Mouse (Mus musculus) A20 (cell line): ENCODE data around the gene Wiz.

ENCODE experiments used
- DNase-seq: peaks from one replicate; pipeline ENCODE4 v3.0.0-alpha.2; 2011; ENCODE audit warnings: low read depth, low spot score

Gene Wiz

DNA sequence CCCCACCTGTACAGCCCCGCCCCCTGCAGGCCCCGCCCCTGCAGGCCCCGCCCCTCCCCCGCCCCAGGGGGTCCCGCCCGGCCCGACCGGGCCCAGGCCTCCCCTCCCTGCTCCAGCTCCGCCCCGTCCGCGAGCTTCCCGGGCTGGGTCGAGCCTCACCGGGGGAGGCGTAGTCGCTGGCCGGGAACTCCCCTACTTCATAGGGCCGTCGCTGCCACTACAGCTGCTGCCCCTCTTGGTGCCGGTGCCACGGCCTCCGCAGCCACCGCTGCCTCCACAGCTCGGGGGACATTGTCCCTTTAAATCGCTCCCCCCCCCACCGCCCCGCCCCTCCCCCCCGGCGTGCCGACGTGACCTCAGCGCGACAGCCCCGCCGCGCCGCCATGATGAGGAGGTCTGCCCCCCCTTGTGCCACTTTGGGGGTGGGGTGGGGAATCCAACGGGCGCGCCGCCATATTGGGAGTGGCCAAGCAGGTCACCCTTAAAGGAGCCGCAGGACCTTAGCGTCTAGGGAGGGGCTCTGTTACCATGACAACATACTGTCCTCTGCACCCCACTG lies at the start of gene Wiz:
TSS of gene Wiz (minus strand) at position 339 of the 559 bp plus-strand sequence.
- DNase-seq, result peak; percentile 92

DNA sequence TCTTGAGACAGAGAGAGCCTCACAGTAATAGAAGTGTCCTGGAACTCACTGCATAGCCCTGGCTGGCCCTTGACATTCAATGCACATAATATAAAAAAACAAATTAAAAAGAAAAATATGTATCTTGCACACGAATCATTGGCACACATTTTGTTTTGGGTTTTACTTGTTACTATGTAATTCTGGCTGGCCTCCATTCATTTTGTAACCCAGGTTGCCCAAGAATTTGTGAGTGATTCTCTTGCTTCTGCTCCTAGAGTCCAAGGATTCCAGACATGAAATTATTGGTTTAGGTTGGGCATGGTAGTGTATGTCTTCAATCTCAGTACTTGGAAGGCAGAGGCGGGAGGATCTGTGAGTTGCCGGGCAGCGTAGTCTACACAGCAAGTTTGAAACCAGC lies 47.9 kb upstream of the Wiz start:
- no peak for DNase-seq

DNA sequence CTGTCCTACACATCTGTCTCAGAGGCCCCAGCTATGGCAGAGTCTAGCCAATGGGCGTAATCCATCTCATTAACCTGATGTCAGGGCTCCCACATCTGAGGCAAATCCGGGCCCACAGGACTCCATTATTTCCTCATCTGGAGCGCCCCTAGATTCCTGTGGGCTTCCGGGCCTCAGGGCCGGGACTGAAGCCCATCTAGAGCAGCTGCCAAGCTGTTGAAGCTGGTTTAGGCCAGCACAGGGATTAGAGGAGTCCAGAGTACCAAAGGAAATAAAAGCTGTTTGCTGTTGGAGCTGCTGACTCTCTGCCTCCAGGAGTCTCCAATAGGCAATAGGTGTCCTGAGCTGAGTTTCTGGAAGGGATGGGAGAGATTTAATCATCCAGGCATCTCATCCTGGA lies 45.9 kb upstream of the Wiz start:
- no peak for DNase-seq

DNA sequence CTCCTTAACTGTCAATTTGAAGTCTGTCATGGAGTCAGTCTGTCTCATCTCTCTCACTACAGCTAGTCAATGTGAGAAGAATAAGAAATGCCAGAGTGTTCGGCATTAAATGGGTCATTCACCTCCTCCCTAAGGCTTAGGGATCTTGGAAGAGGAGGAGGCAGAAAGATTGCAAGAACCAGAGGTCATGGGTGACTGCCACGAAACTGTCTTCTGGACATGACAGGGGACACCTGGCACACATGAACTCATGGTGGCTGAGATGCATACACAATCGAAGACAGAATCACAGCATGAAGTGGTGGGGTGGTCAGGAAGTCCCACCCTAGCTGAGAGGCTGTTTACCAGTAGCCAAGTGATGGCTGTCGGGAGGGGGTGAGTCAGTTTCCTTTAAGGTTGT lies 45.1 kb upstream of the Wiz start:
- DNase-seq, result no peak

DNA sequence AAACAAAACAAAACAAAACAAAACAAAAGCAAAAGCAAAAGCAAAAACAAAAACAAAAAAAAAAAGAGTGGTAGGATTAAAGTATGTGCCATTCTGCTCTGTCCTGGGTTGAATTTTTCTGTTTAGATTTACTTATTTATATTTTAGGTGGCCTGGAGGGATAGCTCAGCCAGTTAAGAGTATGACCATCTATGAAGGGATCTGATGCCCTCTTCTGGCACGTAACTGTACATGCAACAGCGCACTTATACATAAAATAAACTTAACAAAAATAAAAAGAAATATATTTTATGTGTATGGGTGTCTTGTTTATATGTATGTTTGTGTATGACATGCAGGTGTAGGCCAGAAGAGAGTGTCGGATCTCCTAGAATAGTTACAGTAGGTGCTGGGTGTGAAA lies 42.7 kb upstream of the Wiz start:
- peak; percentile 64 for DNase-seq

DNA sequence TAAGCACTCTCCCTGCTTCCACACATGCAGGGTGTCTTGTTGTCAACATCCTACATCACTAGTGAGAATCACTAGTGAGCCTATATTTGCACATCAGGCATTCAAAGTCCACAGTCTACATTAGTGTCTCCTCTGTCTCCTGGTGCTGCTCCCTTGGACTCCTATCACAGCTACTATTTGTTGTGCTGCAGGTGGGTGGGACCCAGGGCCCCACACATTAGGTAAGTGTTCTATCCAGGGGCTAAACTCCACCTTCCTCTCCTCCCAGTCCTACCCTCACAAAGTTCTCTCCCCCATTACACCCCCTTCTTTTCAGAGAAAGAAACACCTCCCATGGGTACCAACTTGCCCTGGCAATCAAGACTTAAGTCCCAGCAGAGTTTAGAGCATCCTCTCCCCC lies 37.4 kb upstream of the Wiz start:
- no peak for DNase-seq

DNA sequence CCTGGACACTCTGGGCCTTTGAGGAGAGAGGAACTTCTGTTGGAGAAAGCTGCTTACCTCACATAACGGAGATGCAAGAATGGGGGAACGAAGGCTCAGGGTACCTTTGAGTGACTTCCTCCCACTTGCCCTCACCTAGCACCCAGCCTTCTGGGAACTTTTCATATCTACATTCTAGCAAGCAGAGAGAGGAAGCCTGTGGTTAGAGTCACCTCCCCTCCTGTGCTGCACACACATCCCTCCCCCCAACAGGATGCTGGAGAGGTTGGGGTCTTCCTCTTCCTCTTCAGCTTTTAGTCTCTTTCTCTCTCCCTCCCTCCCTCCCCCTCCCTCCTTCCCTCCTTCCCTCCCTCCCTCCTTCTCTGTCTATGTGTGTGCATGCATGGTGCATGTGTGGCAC lies 34.8 kb upstream of the Wiz start, which contains the start of gene Pglyrp2:
TSS of gene Pglyrp2 (minus strand) at position 134 of the 400 bp plus-strand sequence.
- DNase-seq, result peak; percentile 14

DNA sequence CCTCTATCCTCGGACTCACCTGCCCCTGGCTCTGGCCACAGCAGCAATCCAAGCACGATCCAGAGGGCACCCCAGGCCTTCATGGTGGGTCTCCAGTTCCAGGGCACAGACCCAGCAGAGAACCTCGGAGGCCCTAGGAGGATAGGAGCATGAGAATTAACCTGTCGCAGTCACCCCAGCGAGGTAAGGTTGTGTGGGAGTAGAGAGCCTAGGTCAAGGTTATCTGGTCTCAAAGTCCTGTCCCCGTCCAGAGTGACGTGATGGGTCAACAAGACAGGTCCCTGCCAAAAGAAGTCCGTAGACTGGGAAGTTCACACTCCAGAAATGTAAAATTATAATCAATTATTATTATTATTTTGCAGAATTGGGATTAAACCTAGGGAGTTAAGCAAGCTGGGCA lies 31.5 kb upstream of the Wiz start:
- no peak for DNase-seq

DNA sequence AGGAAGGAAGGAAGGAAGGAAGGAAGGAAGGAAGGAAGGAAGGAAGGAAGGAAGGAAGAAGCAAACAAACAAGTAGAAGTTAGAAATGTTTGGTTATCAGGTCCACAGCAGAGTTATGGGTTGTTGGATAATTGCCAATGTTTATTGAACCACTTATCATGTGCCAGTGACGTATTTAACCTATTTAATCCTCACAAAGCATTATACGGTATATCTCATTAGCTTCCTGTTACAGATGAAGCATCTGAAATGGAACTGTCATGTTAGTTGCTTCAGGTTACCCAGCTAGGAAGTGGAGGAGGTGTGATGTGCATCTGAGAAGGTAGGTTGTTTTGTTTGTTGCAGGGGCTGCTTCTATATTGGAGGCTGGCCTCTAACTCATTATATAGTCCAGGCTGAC lies 30.8 kb upstream of the Wiz start:
- DNase-seq, result no peak

DNA sequence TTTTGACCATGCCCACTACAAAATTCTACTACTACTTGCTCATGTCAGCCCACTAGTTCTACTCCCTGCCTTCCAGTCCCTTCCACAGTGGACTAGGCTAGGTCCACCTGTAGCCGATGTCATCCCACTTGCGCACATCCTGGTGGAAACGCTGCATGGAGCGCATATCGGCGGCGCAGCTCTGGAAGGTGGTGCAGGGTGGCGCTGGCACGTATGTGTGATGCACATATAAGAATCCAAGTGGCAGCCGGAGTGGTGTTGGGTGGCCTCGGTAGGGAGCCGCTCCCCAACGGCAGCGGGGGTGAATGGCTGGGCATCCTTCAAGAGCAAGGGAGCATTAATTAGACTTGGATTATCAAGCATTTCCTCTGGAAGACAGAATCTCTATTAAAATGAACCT lies 27.5 kb upstream of the Wiz start:
- no peak for DNase-seq

DNA sequence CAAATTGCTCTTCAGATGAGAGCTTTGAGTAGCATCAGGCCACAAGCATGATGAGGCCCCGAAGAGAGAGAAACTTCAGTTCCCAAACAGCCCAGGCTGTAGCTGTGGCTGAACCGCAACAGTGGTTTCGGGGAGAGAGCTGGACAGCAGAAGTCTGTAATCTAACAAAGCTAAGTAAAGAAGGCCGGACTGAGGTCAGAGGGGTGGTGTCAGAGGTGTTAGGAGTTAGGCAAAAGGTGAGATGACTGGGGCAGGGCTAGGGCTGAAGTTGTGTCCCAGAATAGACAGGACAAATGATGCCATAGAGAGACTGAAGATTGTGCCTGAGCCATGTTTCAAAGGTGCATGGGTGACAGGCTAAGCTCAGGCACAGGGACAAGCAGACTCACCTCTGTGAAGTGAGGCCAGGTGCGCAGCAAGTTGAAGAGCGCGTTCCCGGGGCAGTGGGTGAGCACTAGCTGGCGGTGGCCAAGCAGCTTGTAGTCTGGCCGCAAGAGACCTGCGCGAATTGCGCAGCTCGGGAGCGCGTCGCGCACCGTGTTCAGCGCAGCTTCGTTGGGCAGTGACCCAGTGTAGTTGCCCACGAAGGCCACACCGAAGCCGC lies 26.3 kb upstream of the Wiz start:
- no peak for DNase-seq

DNA sequence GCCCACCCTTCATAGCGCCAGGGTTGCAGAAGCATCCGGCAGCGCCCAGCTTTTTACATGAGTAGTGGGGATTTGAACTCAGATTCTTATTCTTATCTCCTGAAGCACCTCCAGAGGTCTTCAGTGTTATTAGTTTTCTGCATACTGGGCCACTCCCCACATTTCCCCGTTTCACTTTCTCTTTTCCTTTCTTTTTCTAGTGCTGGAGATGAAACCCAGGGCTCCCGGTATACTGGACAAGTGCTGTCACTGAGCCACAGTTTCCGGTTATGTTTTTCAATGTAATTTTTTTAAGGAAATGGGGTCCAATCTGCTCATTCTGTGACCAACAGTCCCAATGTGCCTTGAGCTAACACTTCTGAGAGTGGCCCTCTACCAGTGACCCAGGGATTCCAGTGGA lies 22.7 kb upstream of the Wiz start:
- DNase-seq, result no peak

DNA sequence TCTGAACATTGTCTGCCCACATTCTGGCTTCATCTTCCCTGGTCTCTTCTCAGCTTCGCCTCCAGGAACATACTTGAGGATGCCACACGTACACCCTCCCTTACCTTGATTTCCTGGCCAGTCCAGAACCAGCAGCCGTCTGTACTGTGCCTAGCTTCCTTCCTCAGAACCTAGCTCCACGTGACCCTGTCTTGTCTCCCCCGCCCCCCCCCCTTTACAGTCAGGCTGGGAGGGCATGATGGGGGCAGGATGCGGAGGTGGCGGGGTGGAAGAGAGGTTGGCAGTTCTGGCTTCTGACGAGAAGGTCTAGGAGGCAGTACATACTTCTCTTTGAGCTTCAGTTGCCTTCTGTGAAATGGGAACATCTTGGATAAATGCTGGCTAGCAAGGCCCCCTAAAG lies 14.2 kb upstream of the Wiz start, which contains the start of gene Rasal3:
TSS of gene Rasal3 (minus strand) at position 167 of the 400 bp plus-strand sequence.
- peak; percentile 54 for DNase-seq

DNA sequence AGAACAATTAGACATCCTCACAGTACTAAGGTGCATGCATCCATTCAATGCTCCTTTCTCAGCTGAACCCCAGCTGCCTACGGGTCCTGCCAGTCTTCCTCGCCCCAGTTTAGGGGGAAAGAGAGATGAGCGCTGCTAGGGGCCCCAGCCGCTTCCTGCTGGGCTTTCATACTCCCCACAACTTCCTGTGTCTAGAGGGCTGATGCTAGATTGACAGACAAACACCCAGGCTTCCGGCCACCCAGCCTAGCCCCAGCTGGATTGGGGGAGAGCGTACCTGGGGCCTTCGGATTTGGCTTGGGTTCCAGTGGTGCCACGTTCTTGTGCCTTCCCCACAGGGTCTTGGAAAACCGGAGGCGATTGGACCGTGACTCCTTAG lies 13.5 kb upstream of the Wiz start:
- peak; percentile 77 for DNase-seq

DNA sequence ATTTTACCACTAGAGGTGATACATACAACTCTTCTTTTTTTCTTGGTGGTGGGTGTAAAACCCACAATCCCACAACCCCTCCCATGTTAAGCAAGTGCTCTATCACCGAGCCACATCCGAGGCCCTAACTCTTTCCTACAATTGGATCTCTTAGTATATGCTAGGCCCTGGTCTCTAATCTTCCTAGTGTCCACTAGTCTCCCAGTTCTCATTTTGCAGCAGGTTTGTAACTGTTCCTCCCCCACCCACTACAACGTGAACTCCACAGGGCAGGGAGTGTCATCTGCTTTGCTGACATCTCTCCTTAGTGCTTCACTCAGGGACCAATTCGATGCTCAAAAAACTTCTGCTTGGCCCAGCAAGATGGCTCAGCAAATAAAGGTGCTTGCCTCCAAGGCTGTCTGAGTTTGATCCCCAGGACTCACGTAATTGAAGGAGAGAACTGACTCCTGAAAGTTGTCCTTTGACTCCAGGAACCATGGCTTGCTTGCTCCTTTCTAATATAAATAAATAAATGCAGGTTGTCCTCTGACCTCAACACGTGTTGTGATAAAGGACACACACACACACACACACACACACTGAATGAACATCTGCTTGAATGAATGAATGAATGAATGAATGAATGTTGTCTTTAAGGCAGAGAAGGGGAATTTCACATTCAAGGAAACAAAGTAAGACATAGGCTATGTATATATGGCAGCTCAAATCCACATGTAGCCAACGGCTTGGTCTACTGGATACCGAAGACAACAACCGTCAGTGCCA lies 13.0 kb upstream of the Wiz start:
- DNase-seq, result peak; percentile 24

DNA sequence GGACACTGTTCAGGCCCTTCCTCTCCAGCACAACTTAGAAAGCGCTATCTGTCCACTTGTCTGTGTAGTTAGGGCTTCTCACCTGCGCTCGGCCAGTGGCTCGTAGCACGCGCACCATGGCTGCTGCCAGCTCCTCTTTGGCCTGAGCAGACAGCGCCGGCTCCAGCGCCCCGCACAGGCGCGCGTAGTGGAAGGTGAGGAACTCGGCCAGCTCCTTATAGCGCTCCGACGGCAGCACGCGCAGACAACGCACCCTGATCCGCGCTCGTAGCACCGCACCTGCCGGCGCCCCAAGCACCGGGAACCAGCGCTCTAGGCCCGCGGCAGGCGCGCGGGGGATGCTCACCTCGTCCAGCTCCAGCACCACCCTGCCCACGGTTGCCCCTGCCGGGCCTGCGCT lies 7.0 kb upstream of the Wiz start:
- DNase-seq, result no peak

DNA sequence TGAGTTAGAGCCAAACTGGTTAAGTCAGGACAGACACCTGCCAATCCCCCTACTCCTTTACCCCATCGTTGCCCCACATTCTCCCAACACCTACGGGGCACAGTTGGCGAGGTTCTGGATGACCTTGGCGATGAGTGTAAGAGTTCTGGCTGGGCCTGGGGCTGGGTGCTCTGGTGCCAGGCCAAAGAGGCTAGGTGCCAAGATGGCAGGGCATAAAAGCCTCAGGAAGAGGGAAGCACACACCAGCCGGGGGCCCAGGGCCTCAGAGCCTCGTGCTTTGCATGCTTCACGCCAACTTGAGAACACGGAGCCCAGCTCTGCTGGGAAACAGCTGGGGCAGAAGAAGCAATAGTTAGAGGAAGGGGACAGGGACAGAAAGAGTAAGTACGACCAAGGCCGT lies 4.7 kb upstream of the Wiz start:
- no peak for DNase-seq

DNA sequence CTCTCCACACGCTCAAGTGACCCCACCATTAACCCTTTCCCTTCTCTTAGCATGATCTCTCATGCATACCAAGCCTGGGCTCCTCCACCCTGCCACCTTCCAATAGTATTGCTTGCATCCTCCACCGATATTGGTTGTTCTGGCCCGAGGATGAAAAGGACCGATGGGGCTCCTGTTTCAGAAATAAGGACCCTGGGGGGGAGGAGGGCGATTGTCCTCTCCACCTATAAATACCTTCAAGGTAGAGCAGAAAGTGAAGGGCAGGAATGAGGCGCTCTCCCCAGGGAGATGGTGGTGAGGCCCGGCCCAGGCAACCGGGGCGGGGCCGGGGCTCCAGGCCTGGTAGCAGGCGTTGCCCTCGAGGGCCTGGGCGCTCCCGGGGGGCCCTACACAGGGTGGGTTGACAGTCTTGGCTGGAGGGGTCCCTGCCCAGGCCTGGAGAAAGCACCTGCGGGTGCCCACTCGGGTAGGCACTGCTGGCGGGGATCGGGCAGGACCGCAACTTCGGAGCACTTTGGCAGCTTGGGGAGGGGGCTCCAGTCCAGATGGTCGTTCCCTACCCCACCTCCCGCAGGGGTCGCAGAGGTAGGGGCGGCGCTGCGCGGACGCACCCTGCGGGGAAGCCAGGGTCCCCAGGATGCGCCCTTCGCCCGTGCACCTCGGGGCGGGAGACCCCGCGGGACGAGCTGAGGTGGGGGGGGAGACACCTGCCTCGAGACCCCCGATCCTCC lies 704 bp downstream of the Wiz start:
- DNase-seq, result peak; percentile 48

DNA sequence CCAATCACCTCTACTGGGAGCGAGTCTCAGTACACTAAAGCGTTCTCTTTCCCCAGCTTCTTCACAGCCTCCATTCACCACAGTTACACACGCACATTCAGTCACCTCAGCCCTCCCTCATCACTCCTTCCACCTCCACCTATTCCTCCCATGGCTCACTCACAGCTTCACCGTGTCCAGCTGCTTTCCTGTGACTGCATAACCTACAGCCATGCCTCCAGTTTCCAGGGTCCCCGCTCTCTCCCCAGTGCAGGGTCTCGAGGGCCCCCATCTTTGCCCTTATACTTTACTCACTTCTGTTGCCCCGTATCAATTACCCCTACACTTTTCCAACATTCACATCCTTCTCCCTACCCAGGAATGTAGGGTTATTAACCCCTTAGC lies 1.3 kb downstream of the Wiz start:
- peak; percentile 8 for DNase-seq

DNA sequence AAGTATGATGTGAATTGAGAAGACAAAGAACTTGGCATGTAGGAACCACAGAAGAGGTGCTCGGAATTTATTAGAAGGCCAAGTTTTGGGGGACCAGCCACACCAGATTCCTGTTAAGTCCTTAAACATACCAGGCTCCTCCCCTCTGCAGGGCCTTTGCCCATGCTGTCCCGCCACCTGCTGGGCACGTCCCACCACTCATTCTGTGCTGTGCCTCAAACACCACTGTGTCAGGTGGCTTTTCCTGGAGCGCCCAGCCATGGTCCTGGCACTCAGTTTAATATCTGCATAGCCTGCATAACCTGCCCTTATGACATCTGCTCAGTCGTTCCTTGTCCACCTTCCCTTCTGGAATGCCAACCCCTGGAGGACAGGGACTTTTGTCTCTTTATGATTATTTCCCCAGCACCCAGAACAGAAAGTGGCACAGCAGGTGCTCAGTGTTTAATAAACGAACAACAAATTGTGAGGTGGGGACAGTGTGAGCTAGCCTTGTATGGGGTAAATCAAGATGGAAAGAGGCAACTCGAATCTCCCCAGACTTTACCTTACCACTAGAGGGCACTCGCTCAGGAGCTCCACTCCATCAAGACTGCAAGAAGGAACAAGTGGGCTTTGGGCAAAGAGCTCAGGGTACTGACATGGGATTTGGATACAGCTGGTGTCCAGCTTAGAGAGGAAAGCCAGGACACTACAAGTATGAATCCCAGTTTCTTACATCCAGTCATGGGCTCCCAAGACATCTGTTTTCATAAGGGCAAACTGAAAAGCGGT lies 2.4 kb downstream of the Wiz start:
- DNase-seq, result peak; percentile 64

DNA sequence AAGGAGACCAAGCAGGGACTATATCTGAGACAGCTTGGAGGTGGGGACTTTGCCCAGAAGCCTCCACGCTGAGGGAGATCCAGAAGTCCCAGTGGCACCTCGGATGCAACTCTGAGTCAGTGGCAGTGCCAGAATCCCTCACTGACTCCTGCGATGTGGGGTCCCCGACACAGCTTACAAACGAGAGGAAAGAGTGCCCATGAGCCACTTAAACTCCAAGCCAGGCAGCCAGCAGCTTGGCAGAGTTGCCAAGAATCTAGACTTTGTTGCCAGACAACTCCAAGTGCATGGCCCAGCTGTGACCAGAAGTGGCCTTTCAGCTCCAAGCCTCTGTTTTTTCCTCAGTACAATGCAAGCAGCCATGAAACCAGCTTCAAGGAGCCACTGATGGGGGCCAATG lies 5.6 kb downstream of the Wiz start:
- no peak for DNase-seq

DNA sequence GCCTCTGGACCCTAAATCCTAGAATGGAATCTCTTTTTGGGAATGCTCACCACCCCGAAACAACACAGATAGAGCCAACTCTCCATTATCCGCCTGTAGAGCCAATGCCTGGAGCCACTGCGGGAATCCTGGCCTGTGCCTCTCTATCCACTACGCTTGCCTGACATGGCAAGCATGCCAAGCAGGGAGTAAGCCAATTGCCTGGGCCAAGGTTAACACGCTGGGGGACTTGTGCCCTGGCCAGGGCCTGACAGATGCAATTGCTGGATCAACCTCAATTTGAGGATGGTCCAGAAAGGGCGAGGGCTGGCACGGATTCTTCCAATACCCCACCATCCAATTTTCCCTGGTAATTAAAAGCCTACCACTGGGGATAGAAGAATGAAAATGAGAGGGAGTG lies 6.7 kb downstream of the Wiz start:
- DNase-seq, result no peak
